Mouse (Mus musculus): ENCODE measurements around the gene Figla. TPM values are rescaled to one million over a fixed set of nuclear protein-coding genes. Genes with fewer than 3 reads are reported as not detected.

The Figla gene
- polyA plus RNA-seq, 1 experiment from 2014 or later: not detected

DNA sequence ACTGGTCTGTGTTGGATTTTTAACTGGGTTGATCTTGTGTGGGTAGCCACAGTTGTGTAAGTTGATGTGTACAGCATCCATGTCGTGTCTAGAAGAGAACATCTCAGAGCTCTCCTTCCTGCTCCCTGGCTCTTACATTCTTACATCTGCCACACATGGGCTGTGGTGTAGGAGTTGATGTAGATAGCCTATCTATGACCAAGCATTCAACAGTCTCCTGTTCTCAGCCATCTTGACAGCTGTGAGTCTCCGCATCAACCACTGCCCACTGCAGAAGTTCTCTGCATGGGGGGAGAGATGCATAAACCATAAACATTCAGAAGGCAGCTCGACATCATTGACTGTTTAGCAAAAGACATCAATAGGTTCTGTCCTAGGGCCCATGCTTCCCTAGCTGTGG lies 53.9 kb downstream of the Figla start:
- Histone ChIP-seq H3K27me3 (ENCODE audit: control insufficient read depth, insufficient read depth, low read length) (no peaks in the 10 kb centered on the region), H3K27ac (ENCODE audit: low read depth, low read length) (no peak overlapping the region), H3K4me1 (ENCODE audit: control insufficient read depth, insufficient read depth, low read length) (peaks cover 14% of the 10 kb centered on the region), H3K9me3 (ENCODE audit: control insufficient read depth, low read length) (no peaks in the 10 kb centered on the region), H3K36me3 (ENCODE audit: control insufficient read depth, insufficient read depth, low read length) (no peaks in the 10 kb centered on the region), H3K4me3 (ENCODE audit: low read depth, low read length) (no peak overlapping the region), H3K9ac (ENCODE audit: low read length) (no peak overlapping the region), H3K4me2 (no peak overlapping the region)
- WGBS: 88% methylated on average over 3 of the region's 3 CpGs
- DNase-seq (ENCODE audit: low spot score, missing footprints) (no peak), ATAC-seq (ENCODE audit: low FRiP score) (no peak)

DNA sequence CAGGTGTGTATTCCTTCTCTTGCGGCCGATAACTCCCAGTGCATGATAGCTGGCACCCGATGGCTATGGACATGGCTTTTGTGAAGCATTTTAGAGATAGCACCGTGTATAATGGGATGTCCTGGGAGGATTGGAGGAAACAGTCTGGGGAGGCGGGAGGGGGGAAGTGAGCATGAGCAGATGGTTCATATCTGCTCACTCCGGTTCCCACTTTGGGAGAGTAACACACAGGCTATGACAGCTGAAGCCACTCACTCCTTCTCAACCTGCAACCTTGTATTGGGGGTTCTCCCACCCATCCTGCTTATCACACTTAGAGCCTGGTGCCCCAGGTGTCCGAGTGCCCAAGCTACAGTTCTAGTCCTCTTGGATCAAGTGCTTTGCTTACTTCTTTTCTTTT lies 54.3 kb downstream of the Figla start:
- H3K9ac ChIP-seq (ENCODE audit: low read length): no peak overlapping the region
- H3K27ac ChIP-seq (ENCODE audit: low read depth, low read length): no peak overlapping the region
- WGBS: 88% methylated on average over 7 of the region's 7 CpGs
- DNase-seq (ENCODE audit: low spot score, missing footprints): no peak
- H3K4me1 ChIP-seq (ENCODE audit: control insufficient read depth, insufficient read depth, low read length): peaks cover 10% of the 10 kb centered on the region
- H3K27me3 ChIP-seq (ENCODE audit: control insufficient read depth, insufficient read depth, low read length): no peaks in the 10 kb centered on the region
- ATAC-seq (ENCODE audit: low FRiP score): no peak
- H3K4me3 ChIP-seq (ENCODE audit: low read depth, low read length): no peak overlapping the region
- no peaks in the 10 kb centered on the region for H3K9me3 ChIP-seq (ENCODE audit: control insufficient read depth, low read length)
- H3K36me3 ChIP-seq (ENCODE audit: control insufficient read depth, insufficient read depth, low read length): no peaks in the 10 kb centered on the region
- no peak overlapping the region for H3K4me2 ChIP-seq

Other genes starting within 250 kb of the Figla start
- not detected in 2 replicates for gene Nat8f6, start 195.2 kb upstream of the Figla start, polyA plus RNA-seq (2014; fragmentation: Nextera tagmentation; extraction: Ambion mirVana)
- gene Nat8f5, start 195.2 kb upstream of the Figla start, polyA plus RNA-seq (2014; fragmentation: Nextera tagmentation; extraction: Ambion mirVana): not detected in 2 replicates
- not detected in 2 replicates for gene Nat8, start 184.1 kb upstream of the Figla start, polyA plus RNA-seq (2014; fragmentation: Nextera tagmentation; extraction: Ambion mirVana)
- gene Nat8f2, start 147.0 kb upstream of the Figla start, polyA plus RNA-seq (2014; fragmentation: Nextera tagmentation; extraction: Ambion mirVana): not detected in 2 replicates
- gene Nat8f4, start 111.3 kb upstream of the Figla start, polyA plus RNA-seq (2014; fragmentation: Nextera tagmentation; extraction: Ambion mirVana): 6.0 and 7.0 TPM in 2 replicates
- 33.6 and 40.7 TPM in 2 replicates for gene Tprkb, start 104.3 kb upstream of the Figla start, polyA plus RNA-seq (2014; fragmentation: Nextera tagmentation; extraction: Ambion mirVana)
- 5.7 and 6.2 TPM in 2 replicates for gene Nat8f1, start 100.5 kb upstream of the Figla start, polyA plus RNA-seq (2014; fragmentation: Nextera tagmentation; extraction: Ambion mirVana)
- 40.3 and 42.6 TPM in 2 replicates for gene Dusp11, start 54.5 kb upstream of the Figla start, polyA plus RNA-seq (2014; fragmentation: Nextera tagmentation; extraction: Ambion mirVana)
- 57.8 and 64.5 TPM in 2 replicates for gene Add2, start 12.5 kb downstream of the Figla start, polyA plus RNA-seq (2014; fragmentation: Nextera tagmentation; extraction: Ambion mirVana)
- 1.4 and 1.7 TPM in 2 replicates for gene Tgfa, start 179.1 kb downstream of the Figla start, polyA plus RNA-seq (2014; fragmentation: Nextera tagmentation; extraction: Ambion mirVana)